Mouse (Mus musculus) thymus, adult 2 months (tissue): ENCODE results near the gene Lhfpl1.
"Not testable (repeated sequence)": the region's sequence is repeated elsewhere in the genome, so short reads cannot be mapped to it uniquely, and the experiment has no call there.

ENCODE experiments used
- CTCF ChIP-seq: fragments of 200-500 bp; IDR thresholded peaks from 2 replicates; pipeline ENCODE4 v1.5.1; 2012; ENCODE audit warnings: mild to moderate bottlenecking, control low read depth, low read length, moderate library complexity, borderline replicate concordance; ENCODE audit not compliant: control insufficient read depth, poor library complexity, insufficient read depth; ENCODE audit errors: extremely low read depth
- POLR2A ChIP-seq: fragments of 200-500 bp; IDR thresholded peaks from 2 replicates; pipeline ENCODE4 v1.6.1; 2012; ENCODE audit warnings: mild to moderate bottlenecking, low read length, control low read depth, moderate library complexity; ENCODE audit not compliant: control insufficient read depth, poor library complexity, insufficient read depth; ENCODE audit errors: extremely low read depth

DNA sequence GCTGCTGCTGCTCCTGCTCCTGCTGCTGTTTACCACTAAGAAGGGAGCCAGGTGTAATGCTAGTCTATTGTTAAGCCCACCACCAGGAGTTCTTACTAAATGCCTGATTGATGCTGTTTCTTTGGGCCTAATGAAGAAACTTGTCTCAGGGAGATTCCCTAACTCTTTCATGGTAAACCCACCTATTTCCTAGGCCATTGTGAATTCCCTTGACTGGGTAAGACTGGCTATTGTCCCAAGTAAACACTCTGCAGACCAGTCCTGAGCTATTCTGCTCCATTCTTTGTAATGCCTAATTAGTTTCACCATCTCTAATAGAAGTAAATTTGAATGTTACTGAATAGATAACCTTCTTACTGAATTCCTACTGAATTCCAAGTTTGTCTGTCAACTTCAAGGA, 48.7 kb downstream of the Lhfpl1 start:
- TF ChIP-seq CTCF, POLR2A: not testable (repeated sequence)
